Mouse (Mus musculus): ENCODE results near the gene Jpt2.

Jpt2 gene

DNA sequence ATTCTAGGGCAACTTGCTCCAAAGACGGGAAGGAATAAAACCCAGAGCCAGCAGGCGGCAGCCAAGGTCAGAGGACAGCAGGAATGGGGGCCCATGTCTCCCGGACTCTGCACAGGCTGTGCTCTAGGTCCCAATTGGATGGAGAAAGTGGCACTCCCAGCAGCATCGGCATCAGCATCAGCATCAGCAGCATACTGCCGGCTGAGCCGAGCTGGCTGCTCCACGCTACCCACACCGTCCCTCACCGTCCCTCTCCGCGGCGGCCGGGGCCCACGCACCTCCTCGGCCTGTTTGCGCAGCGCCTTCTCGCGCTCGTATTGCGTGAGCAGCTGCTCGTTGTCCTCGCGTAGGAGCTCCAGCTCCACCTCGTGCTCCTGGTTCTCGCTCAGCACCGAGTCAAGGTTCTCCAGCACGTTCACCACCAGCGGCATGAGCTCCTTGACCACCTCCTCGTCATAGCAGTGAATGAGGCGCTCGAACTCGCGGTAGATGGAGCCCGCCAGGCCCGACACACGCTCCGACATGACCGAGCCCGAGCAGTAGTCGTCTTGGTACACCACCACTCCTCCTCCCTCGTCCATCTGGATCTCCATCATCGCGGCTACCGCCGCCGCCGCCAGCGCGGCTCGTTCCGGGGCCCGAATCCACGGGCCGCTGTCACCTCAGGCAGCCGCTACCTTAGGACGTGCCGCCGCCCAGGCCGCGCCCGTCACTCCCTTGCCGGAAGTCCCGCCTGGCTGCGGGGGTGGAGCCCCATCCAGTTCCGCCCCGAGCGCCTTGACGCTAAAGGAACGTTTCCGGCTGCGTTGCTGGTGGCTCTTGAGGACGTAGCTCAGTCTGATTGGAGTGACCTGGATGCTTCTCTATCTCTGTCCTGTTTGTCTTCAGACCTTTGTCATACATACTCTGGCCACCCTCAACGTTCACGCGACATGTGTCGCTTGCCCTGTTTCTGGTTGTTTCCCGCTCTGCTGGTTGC lies 23.9 kb downstream of the Jpt2 start, which contains the start of gene Mapk8ip3:
Gene Mapk8ip3, minus strand, starts transcription at position 719 of the 979 bp plus-strand sequence.
- DNase-seq (ENCODE audit: low read depth, low spot score), result peak; percentile 94
- Histone ChIP-seq H3K36me3 (ENCODE audit: control insufficient read depth, insufficient read depth, low read length, poor library complexity, severe bottlenecking) (no peaks in the 10 kb centered on the region; the same call in 1 of the 2 replicates), H3K27me3 (ENCODE audit: control insufficient read depth, insufficient read depth, low read length, poor library complexity, severe bottlenecking) (no peaks in the 10 kb centered on the region)

DNA sequence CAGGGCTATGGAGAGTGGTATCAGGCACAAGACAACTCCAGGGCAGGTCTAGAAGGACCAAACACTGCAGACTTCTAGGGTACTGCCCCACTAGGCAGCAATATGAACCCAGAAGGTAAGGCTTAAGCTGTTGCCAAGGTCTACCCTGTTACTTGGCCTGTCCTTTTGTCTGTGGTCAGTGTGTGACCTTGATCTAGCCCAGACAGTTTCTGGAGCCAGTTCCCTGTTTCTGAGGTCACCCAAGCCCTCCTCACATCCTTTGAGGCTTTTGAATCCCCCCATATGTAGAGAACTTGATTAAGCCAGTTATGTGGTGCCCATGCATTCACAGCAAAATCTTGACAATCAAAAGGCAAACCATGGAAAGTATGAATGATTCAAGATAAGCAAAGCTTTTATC lies 24.8 kb downstream of the Jpt2 start:
- DNase-seq (ENCODE audit: low read depth, low spot score), result no peak
- no peaks in the 10 kb centered on the region; the same call in 1 of the 2 replicates for H3K36me3 ChIP-seq (ENCODE audit: control insufficient read depth, insufficient read depth, low read length, poor library complexity, severe bottlenecking)
- no peaks in the 10 kb centered on the region for H3K27me3 ChIP-seq (ENCODE audit: control insufficient read depth, insufficient read depth, low read length, poor library complexity, severe bottlenecking)

DNA sequence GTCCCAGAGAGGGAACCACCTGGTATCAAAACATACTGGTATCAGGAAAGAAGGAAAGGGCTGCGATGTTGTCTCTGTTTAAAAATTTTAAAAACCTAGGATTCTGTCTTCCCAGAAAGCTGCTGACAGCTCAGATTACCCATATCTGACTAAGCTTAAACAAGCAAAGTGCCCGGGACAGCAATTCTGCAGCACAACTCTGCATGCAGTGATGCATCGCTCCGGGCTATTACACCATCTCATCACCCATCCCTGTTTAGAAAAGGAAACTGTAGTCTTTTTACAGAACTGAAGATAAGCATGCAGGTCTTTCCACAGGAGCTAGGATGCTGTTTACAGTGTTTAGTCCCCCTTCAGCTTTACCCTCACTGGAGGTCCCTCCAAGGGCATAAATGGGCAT lies 25.6 kb downstream of the Jpt2 start:
- Histone ChIP-seq H3K36me3 (ENCODE audit: control insufficient read depth, insufficient read depth, low read length, poor library complexity, severe bottlenecking) (no peaks in the 10 kb centered on the region; the same call in 1 of the 2 replicates), H3K27me3 (ENCODE audit: control insufficient read depth, insufficient read depth, low read length, poor library complexity, severe bottlenecking) (no peaks in the 10 kb centered on the region)
- DNase-seq (ENCODE audit: low read depth, low spot score), result no peak

DNA sequence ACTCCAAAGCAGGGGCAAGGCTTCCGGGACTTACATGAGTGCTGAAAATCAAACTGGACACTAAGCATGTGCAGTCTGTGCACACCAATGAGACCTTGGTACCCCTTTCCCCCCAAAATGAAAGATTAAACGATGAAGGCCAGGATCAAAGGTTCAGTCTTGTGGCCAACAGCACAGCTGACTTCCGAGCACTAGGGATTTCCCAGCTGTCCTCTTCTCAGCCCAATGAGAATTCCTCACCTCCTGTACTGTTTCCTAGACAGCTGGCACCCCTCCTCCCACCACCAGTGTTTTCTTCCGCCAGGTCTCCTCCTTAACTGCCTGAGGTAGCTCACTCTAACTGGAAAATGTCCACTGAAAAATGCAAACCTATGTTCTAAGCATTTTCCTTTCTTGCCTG lies 27.3 kb downstream of the Jpt2 start:
- no peaks in the 10 kb centered on the region for H3K27me3 ChIP-seq (ENCODE audit: control insufficient read depth, insufficient read depth, low read length, poor library complexity, severe bottlenecking)
- no peaks in the 10 kb centered on the region; the same call in 1 of the 2 replicates for H3K36me3 ChIP-seq (ENCODE audit: control insufficient read depth, insufficient read depth, low read length, poor library complexity, severe bottlenecking)
- no peak for DNase-seq (ENCODE audit: low read depth, low spot score)

DNA sequence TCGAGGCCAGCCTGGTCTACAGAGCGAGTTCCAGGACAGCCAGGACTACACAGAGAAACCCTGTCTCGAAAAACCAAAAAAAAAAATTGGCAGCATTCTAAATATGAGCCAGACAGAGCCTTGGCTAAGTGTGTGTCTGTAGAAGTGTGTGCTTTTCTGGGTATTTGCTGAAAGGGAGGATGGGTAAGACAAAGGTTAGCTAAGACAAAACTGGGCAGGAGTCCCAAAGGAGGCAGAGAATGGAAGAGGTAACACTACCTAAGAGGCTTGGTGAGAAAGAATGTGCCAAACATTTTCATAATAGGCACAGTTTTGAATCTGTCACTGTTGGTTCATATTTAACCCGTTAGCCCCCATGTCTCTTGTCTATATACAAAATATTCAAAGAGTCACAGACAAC lies 28.1 kb downstream of the Jpt2 start:
- Histone ChIP-seq H3K36me3 (ENCODE audit: control insufficient read depth, insufficient read depth, low read length, poor library complexity, severe bottlenecking) (peaks cover 2% of the 10 kb centered on the region), H3K27me3 (ENCODE audit: control insufficient read depth, insufficient read depth, low read length, poor library complexity, severe bottlenecking) (no peaks in the 10 kb centered on the region)
- DNase-seq (ENCODE audit: low read depth, low spot score), result no peak

DNA sequence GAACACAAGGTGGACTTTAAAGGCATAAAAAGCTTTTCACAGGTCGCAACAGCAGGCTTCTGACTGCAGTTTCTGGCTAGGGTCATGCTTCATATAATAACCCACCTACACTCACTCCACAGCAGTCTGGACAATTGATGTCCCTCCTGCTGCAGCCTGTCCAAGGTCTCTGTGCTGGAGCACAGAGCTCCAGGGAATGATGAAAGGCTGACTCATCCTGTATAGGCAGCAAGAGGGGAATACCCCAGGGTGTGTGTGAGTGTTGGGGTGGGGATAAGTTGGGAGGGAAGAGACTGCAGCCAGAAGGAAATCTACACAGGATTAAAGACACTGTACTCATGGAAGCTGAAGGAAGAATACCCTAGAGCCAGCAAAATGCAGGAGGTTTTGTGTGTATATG lies 31.0 kb downstream of the Jpt2 start:
- Histone ChIP-seq H3K36me3 (ENCODE audit: control insufficient read depth, insufficient read depth, low read length, poor library complexity, severe bottlenecking) (peaks cover 3% of the 10 kb centered on the region), H3K27me3 (ENCODE audit: control insufficient read depth, insufficient read depth, low read length, poor library complexity, severe bottlenecking) (no peaks in the 10 kb centered on the region)
- DNase-seq (ENCODE audit: low read depth, low spot score), result no peak

DNA sequence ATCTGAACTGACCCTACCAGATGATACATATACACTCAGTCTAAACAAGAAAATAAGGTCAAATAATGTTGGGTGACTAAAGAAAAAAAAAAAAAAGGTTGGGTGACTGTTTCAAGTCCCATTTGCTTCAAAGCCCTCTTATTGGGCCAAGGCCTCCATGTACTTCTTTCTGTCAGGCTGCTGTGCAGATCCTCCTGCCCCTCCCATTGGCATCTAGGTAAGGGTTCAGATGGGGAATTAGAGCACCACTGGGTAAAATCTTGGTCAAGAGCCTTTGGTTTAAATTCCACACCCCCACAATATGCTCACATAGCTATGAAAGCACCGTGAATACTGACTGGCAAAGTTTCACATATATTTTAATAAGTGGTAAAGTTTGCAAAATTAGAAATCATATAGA lies 37.2 kb downstream of the Jpt2 start:
- Histone ChIP-seq H3K36me3 (ENCODE audit: control insufficient read depth, insufficient read depth, low read length, poor library complexity, severe bottlenecking) (peaks cover 7% of the 10 kb centered on the region; the same call in 1 of the 2 replicates), H3K27me3 (ENCODE audit: control insufficient read depth, insufficient read depth, low read length, poor library complexity, severe bottlenecking) (no peaks in the 10 kb centered on the region)

DNA sequence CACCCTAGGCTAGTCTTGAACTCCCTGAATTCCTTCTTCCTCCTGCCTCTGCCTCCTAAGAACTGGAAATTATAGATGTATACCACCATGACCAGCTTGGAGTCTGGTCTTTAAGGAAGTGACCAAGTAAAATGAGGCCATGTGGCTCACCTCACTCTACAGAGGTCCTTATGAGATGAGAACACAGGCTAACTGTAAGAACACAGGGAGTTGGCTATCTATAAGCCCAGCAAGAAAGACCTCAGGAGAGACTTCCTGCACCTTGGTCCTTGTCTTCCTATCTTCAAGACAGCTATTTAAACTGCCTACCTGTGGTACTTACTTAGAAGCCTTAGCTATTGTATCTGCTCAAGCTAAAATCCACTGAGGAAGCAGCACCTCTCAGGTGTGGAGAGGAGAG lies 46.5 kb downstream of the Jpt2 start:
- Histone ChIP-seq H3K27me3 (ENCODE audit: control insufficient read depth, insufficient read depth, low read length, poor library complexity, severe bottlenecking) (no peaks in the 10 kb centered on the region), H3K36me3 (ENCODE audit: control insufficient read depth, insufficient read depth, low read length, poor library complexity, severe bottlenecking) (peaks cover 14% of the 10 kb centered on the region)
- no peak for DNase-seq (ENCODE audit: low read depth, low spot score)

More for the DNA sequence above, 37.2 kb downstream of the Jpt2 start:
- no peak for DNase-seq (ENCODE audit: low read depth, low spot score)

DNA sequence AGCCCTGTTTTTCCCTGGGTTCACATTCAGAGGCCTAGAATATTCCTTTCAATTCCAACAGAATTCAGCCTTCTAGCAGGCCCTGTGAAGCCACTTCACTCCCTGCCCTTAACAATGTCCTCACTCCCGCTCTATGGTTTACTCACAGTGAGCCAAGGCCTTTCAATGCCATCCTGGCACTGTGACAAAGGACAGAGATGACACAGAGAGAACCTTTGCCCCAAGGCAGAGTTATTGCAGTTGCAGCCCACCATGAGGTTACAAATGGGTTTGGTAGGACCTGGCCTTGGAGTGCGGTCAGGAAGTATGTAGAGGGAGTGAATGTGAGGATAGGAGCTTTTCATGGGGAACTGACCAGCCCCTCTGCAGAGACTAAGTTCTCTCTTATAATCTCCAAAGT lies 52.9 kb downstream of the Jpt2 start:
- DNase-seq (ENCODE audit: low read depth, low spot score), result no peak
- Histone ChIP-seq H3K27me3 (ENCODE audit: control insufficient read depth, insufficient read depth, low read length, poor library complexity, severe bottlenecking) (no peaks in the 10 kb centered on the region), H3K36me3 (ENCODE audit: control insufficient read depth, insufficient read depth, low read length, poor library complexity, severe bottlenecking) (peaks cover 15% of the 10 kb centered on the region)

DNA sequence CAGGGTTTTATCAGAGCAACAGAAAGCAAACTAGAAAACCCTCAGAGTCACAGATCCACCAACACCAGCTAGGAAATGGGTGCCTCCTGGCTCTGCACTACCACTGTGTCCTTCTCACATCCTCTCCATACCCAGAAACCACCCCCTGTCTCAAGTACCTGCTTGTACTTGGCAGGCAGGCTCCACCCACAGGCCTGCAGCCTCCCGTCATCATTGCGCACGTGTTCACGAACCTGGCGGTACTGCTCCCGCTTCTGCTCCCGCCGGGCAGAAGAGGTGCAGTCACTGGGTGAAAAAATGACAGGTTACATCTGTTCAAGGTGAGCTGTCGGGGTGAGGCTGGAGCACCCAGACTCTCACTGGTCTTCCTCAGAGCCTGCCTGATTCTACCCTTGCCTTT lies 56.7 kb downstream of the Jpt2 start:
- DNase-seq (ENCODE audit: low read depth, low spot score), result no peak
- no peaks in the 10 kb centered on the region for H3K27me3 ChIP-seq (ENCODE audit: control insufficient read depth, insufficient read depth, low read length, poor library complexity, severe bottlenecking)
- peaks cover 6% of the 10 kb centered on the region for H3K36me3 ChIP-seq (ENCODE audit: control insufficient read depth, insufficient read depth, low read length, poor library complexity, severe bottlenecking)

DNA sequence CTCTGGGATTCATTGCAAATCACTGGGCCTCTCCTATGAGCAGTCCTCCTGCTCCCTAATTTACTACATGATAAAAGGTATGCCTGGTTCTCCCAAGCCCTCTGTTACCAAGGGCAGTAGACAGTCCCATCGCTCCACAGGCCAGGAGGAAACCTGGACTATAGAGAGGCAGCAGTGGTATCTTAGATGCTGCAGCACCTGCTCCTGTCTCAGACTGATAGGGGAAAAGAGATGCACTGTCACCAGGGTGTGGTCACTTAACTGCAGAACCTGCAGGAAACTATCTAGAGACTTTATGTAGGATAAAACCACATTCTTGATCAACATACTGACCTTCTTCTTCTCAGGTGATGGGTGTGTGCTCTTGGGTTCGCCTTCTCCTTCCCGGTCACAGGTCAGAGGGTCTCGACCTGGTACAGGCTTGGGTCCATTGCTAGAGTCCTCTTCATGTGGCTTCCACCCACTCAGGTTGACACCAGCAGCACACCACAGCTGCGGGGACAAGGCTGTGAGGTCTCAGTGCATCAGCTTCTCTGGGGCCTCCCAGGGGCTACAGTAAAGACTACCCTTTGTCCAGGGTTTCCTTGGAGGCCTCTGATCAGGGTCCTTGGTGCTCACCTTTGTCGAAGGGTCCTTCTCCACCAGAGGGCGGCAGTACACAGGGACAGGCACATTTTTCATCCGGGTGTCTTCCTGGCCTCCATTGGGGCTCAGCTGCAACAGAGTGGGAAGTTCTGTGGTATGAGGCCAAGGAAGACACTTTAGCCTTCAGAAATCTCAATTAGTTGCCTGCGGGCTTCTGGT lies 57.6 kb downstream of the Jpt2 start:
- no peaks in the 10 kb centered on the region for H3K27me3 ChIP-seq (ENCODE audit: control insufficient read depth, insufficient read depth, low read length, poor library complexity, severe bottlenecking)
- DNase-seq (ENCODE audit: low read depth, low spot score), result peak; percentile 30
- peaks cover 6% of the 10 kb centered on the region for H3K36me3 ChIP-seq (ENCODE audit: control insufficient read depth, insufficient read depth, low read length, poor library complexity, severe bottlenecking)

DNA sequence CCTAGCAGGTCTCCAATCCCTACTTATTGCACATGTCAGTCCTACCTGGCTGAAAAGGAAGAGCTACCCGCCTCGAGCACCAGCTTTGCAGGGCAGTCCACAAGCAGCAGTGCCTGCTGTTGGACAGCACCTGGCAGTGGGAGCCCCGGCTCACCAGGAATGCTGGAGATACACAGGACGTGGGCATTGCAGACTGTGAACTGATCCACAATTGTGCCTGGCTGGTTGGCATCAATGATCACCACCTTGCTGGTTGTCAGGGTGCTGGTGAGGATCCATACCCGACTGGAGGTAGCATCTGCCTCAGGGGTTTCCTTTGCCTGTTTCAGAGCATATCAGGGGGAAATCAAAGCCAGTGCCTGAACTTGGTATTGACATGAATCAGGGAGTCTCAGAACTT lies 58.4 kb downstream of the Jpt2 start:
- H3K27me3 ChIP-seq (ENCODE audit: control insufficient read depth, insufficient read depth, low read length, poor library complexity, severe bottlenecking), result no peaks in the 10 kb centered on the region
- no peak for DNase-seq (ENCODE audit: low read depth, low spot score)
- H3K36me3 ChIP-seq (ENCODE audit: control insufficient read depth, insufficient read depth, low read length, poor library complexity, severe bottlenecking), result peaks cover 6% of the 10 kb centered on the region

DNA sequence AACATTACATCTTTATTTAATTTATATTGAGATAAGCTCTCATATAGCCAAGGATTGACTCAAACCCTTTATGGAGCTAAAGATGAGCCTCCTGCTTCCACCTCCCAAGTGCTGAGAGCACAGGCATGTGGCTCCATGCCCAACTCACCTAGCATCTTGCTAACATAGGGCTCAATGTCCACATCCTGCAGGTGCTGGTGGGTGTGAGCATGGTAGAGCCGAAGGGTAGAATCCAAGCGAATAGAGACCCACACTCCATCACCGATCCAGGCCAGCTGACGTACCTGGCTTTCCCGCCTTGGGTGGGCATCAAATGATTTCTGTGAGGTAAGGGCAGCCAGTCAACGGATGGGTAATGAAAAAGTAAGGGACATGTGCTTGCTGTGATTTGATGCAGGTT lies 60.5 kb downstream of the Jpt2 start:
- Histone ChIP-seq H3K36me3 (ENCODE audit: control insufficient read depth, insufficient read depth, low read length, poor library complexity, severe bottlenecking) (peaks cover 5% of the 10 kb centered on the region), H3K27me3 (ENCODE audit: control insufficient read depth, insufficient read depth, low read length, poor library complexity, severe bottlenecking) (no peaks in the 10 kb centered on the region)
- DNase-seq (ENCODE audit: low read depth, low spot score), result no peak

DNA sequence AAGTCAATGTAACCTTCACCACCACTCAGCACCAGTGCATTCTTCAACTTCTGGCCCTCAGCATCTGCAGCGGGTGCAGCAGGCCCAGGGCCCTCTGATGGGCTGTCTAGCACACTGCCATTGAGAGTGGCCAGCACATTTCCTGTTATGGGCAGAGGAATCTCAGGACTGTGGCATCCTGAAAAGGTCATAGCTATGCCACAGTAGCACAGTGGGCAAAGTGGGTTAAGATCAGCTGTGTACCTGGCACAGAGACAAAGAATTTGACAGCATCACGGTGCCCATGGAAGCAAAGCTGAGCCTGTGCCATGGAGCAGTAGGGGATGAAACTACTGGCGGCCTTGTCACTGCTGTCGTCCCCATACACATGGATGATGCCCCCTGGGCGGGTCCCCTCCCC lies 61.3 kb downstream of the Jpt2 start:
- H3K27me3 ChIP-seq (ENCODE audit: control insufficient read depth, insufficient read depth, low read length, poor library complexity, severe bottlenecking), result no peaks in the 10 kb centered on the region
- peaks cover 1% of the 10 kb centered on the region for H3K36me3 ChIP-seq (ENCODE audit: control insufficient read depth, insufficient read depth, low read length, poor library complexity, severe bottlenecking)
- DNase-seq (ENCODE audit: low read depth, low spot score), result no peak
